Mouse (Mus musculus) spleen, postnatal 4 days (tissue): ENCODE data around the gene Cacul1.
A peak's percentile ranks its signal among the peaks of the same experiment; 100 is the strongest.
"Not testable (repeated sequence)": the region's sequence is repeated elsewhere in the genome, so short reads cannot be mapped to it uniquely, and the experiment has no call there.

Experiments
- DNase-seq, 2 experiments: peaks; one replicate each; pipeline ENCODE4 v3.0.0; 2022; ENCODE audit warnings: low spot score in 2 of 2

Cacul1 gene

DNA sequence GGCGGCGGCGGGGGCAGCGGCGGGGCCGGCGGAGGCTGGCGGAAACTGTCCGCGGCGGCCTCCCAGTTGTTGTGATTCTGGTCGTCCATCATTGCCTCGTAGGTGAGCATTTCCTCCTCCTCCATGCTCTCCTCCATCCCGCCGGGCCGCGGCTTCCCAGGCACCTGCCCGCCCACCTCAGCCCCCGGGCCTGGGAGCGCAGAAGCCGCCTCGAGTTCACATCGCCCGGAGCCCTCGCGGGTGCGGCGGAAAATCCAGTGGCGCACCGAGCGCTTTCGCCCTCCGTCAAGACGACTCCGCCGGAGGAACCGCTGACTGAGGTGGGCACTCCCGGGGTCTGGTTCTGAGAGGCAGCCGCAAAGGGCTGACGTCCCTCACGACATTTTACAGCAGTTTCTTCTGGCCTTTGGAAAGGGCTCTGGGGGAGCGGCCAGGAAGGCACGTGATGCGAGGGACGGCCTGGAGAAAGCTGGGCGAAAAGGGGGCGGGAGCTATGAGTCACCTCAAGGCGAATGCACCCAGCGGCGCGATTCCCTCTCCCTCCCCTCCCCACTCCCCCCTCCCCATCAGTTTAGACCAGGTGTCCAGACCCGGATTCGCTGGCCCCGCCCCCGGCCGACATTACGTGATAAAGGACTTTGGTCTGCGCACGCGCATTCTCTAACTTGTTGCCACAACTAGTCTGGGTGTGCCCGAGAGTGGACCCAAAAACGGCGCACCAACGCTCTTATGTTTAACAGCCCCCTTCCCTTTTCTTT lies at the start of gene Cacul1:
Gene Cacul1 (minus strand): TSS at position 444 of the 758 bp plus-strand sequence.
- DNase-seq = peak; percentile 97 to 98

GRCm38 (mm10) chr19:60619420-60619819 lies 38.6 kb upstream of the Cacul1 start:
- no peak for DNase-seq

DNA sequence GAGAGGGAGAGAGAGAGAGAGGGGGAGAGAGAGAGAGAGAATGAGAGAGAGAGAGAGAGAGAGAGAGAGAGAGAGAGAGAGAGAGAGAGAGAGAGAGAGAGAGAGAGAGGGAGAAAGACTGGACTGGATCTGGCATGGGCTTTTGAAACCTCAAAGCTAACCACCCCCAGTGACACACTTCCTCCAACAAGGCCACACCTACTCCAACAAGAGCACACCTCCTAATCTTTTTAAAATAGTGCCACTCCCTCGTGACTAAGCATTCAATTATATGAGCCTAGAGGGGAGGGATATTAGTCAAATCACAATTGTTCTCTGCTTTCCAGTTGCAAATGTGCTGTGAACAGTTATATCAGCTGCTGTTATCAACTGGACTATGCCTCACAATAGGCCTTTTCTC lies 36.2 kb upstream of the Cacul1 start:
- DNase-seq = no peak

GRCm38 (mm10) chr19:60615470-60616200 lies 34.8 kb upstream of the Cacul1 start:
- DNase-seq = no peak

GRCm38 (mm10) chr19:60611525-60612215 lies 30.8 kb upstream of the Cacul1 start:
- DNase-seq = no peak

DNA sequence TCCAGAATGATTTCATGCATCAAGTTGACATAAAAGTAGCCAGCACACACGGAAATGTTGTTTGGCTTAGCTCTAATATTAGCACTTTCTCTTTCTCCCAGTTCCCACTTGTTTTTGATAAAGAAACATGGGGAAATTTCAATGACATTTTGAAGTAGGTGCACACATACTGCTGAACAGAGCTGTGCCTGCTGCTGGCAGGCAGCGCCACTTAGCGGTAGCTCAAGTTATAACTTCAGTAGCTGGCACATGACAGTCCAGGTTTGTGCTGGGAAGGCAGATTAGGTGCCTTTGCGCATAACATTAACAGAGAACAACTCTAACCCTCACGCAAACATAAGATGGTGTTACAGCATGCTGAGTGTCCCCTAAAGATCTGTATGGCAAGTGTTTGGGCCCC lies 27.9 kb upstream of the Cacul1 start:
- DNase-seq = peak; percentile 22 to 68

DNA sequence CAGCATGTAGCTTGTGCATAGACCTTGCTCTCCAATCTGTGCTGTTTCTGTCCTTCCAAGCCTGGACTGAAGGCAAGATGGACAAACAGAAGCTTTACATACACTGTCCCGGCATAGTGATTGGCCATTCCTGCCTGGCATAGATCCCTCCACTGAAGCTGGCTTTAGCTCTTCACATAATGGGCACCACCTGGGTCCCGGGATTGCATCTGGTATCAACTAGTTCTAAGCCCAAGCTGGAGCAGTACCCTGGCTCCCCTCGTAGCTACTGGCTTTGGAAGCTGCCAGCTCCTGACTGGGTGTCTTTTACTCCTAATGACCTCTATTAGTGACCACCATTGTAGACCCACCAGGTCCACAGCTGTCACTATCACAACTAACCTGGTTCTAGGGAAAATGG lies 22.8 kb upstream of the Cacul1 start:
- DNase-seq = no peak

- DNase-seq = not testable (repeated sequence)
These were observed 21.2 kb upstream of the Cacul1 start for GRCm38 (mm10) chr19:60602066-60602465.

- no peak for DNase-seq
These were observed 17.3 kb upstream of the Cacul1 start for GRCm38 (mm10) chr19:60598025-60598697.

DNA sequence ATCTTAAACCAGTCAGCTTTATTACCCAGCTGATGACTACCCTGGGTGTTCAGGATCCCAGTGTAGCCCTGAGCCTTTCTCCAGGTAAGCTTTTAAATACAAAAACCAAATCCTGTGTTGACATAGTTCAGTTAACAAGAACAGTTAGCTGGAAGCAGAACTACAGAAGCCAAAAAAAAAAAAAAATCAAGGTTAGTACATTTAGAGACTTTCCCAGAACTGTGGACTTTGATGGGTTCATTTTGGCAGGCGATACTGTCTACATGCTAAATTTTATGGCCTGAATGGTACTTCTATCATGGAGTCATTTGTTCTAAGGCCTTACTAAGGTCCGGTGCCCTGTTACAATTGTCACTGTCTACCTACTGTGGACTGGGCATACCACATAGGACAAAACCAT lies 8.8 kb upstream of the Cacul1 start:
- DNase-seq = no peak

GRCm38 (mm10) chr19:60586652-60587051 lies 5.8 kb upstream of the Cacul1 start:
- DNase-seq = no peak

GRCm38 (mm10) chr19:60583201-60583600 lies 2.4 kb upstream of the Cacul1 start:
- DNase-seq = no peak

- no peak for DNase-seq
These were observed 809 bp upstream of the Cacul1 start for GRCm38 (mm10) chr19:60581377-60582290.

DNA sequence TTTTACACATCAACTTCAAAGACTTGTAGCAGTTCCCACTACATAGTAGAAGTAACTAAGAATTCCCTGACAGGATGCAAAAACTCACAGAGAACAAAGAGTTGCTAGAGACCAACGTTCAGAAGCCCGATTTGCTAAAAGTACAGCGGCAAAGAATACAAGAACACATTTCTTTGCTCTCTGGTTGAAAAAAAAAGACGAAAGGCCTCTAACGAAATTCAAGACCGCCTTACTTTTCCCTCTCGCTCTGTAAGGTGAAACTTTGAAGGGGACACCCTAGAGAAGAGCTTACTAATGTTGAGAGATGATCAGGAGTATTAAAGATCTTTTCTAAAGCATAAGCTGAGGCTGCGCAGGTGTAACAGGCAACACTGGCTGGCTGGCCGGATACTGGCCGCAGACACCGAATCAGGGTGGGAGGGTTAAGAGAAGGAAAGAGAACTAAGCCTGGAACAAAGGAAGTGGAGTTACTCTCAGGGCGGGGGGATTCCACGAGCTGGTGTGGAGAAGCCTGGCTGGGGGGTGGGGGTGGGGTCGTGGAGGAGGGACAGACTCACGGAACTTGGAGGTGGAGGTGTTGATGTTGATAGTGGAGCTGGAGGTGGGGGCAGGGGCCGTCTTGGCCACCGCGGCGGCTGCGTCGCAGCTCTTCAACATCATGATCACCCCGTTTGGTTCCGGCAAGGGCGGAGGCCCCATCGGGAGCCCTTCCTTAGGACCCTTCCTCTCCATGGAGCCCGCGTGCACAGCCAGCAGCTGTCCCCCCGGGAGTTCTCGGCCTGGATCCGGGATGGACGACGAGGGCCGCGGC lies 849 bp downstream of the Cacul1 start:
- peak in 1 of 2 experiments; percentile 46 for DNase-seq

GRCm38 (mm10) chr19:60576741-60577140 lies 4.1 kb downstream of the Cacul1 start:
- no peak for DNase-seq

DNA sequence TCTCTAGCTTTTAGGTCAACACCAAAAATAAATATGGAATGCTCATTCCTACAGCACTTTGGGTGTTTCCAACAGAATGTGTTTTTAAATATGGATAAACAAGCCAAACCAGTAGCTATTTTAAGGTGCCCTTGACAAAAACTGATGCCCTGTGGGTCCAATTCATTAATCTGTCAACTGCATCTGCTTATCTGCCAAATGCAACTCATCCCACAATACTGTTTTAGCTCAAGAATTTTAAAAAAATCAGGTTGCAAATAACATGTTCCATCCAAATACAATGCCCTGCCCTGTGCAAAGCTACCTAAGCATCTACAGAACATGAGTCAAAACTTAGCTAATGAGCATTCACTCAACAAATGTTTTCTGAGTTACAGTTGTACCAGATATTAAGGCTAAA lies 20.3 kb downstream of the Cacul1 start:
- no peak for DNase-seq

- DNase-seq = no peak
These were observed 25.9 kb downstream of the Cacul1 start for GRCm38 (mm10) chr19:60554866-60555438.

DNA sequence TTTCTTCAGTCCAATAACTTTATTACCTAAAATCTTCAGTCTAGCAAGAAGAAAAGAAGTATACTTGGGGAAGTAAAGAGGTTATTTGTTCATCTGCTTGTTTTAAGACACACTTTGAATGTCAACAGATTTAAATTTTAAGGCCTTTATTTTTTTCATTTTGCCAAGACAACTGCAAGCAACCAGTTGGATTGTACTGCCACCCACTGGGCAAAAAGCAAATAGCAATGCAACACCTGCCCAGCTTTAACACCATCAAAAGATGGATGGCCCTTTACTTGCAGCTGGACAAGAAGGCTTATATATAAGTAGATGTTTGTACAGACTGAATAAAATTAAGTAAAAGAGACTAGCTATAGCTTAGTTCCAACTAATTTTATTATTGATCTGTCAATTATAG lies 27.3 kb downstream of the Cacul1 start:
- DNase-seq = peak; percentile 60 to 83

DNA sequence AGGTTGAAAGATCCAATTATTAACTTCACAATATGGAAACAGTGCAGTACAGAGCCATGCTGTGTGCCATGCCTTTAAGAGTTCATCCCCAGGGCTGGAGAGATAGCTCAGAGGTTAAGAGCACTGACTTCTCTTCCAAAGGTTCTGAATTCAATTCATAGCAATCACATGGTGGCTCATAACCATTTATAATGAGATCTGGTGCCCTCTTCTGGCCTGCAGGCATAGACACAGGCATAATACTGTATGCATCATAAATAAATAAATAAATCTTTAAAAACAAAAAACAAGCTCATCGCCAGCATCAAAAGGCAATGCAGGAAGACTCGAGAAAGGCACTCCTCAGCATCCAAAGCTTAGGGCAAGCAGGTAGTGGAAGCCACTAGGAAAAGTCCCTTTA lies 37.5 kb downstream of the Cacul1 start:
- no peak for DNase-seq

- DNase-seq = no peak
These were observed 48.9 kb downstream of the Cacul1 start for GRCm38 (mm10) chr19:60531897-60532296.
